Mouse (Mus musculus) adrenal gland, postnatal 25 days (tissue): ENCODE measurements around the gene Pagr1a. TPM values are rescaled to one million over a fixed set of nuclear protein-coding genes. Genes with fewer than 3 reads are reported as not detected.
A peak's percentile ranks its signal among the peaks of the same experiment; 100 is the strongest.

Source experiments
- DNase-seq: peaks from one replicate; pipeline ENCODE4 v3.0.0; 2021; ENCODE audit warnings: mixed read lengths
- total RNA-seq: library from RNA; stranded (reverse); gene quantifications from 2 replicates; pipeline ENCODE4 v1.2.3, GENCODE M21; 2021

The Pagr1a gene
- total RNA-seq, 1 experiment from 2014 or later: 13.4 TPM

DNA sequence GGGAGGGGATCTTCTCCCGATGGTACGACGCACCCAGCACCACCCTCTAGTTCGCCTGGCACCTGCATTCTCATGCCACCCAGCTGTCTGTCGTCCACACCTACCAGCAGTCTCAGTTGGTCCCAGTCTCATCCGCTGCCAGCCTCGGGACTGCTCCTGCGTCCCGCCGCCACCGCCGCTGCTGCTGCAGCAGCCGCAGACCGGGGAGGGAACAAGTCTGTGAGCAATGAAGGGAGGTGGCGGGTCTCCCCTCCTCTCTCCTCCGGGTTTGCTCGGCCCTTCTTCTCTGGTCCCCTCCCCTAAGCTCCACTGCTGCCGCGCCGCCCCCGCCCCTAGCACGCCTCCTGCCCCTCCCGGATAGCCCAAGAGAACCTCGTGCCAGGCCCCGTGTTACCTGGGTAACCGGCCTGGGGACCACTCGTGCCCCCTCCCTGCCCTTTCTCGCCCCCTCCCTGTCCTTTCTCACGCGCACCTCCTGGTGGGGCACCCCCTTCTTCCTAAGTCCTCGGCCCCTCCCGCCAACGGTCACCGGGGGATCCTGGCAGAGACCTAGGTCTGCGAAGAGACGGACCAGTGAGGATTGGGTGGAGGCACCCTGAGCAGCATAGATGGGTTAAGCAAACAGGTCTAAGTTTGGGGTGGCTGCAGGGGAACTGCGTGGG lies 3.9 kb upstream of the Pagr1a start, which contains the start of the genes Gm42742 and Prrt2:
TSS of gene Gm42742 (minus strand) at position 197 of the 662 bp plus-strand sequence.
TSS of gene Prrt2 (minus strand) at position 311 of the 662 bp plus-strand sequence.
- peak; percentile 54 for DNase-seq

DNA sequence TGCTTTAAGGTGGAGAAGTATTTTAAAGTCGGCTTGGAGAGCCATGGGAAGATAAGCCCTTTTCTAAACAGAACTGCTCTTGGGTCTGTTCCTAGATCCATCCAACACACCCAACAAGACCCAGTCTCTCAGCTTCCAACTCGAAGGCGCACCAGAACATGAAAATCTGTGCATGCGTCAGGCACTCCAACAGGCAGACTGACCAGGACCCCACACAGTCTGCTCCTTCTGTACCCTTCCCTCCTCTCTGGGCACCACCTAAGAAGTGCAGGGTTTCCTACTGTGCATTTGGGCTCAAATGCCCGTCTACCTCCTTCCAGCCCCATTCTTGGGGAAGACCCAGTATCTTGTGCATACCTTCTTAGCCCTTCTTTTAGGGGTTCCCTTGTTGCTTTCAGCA lies 3.3 kb upstream of the Pagr1a start:
- no peak for DNase-seq

DNA sequence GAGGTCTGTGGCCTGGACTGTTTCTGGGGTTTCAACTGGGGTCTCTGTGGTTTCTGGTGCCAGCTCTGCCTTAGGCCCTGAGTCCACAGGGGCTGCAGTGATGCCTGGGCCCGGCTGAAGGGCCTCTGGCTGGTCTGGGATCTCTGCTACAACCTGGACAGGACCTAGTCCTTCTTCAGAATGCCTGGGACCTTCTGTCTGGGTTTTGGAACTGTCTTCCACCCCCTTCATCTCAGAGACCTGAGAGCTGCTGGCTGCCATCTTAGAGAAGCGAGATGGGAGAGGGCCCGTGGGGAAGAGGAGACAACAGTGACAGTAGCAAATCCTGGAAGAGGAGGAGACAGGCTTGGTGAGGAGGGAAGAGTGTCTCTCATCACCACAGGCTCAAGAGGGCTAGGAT lies 2.9 kb upstream of the Pagr1a start:
- no peak for DNase-seq

DNA sequence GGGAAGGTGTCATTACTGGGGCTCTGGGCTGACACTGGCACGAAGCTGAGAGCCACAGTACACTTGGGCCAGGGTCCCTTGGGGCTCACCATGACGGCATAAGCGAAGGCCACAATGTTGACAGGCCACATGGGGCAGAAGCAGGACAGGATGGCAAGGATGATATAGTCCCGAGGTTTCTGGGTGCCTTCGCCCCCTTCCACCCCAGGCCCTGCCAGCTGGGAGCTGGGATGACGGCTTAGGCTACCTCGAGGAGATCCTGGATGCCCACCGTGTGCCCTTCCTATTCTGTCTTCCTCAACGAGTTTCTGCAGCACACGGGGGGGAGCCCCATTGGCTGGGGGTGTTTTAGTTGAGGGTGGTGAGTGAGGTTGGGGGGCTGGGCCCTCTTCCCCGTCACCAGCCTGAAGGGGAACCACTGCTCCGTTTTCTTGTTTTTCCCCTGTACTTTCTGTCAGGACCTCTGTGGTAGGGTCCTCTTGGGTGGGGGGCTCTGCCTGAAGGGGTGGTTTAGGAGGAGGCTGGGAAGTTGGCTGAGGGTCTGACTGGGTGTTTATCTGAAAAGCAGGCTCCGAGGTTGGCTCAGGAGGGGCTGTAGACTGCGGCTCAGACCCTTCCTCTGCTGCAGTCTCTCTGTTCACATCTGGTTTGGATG lies 2.3 kb upstream of the Pagr1a start:
- no peak for DNase-seq

DNA sequence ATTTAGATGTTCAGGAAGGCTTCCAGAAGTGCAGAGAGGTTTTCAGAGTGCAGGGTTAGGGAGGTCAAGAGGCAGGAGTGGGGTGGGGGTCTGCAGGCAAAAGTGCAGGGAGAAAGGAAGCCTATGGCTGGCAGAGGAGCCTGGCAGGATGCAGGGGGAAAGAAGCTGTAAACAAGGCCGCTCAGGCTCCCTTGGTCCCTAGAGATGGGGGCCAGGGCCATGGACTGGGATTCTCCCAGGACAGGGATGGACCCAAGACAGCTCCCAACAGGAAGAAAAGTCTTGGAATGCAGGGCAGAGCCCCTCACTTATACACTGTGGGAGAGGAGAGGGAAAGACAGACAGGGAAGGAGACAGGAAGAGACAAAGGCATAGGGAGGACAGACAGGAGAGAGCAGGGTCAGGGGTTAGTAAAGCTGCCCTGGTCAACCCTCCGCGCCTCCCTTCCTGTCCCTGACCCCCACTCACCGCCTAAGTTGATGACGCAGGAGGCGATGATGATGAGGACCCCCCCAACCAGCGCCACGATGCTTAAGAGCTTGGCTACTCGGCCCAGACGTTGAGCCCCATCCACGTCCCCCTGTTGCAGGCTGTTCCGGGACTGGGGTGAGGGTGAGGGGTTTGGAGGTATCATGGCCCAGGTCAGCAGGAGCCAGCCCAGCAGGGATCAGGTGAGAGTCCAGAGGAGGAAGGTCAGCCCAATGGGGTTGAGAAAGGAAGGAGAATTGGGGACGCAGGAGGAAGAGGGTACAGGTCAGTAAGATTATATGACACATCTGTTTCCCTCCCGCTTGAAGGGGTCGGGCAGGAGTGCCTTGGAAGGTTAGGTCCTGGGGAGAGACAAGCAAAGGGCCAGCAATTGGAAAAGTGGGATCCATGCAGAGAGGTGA lies 1.5 kb upstream of the Pagr1a start:
- DNase-seq: no peak

DNA sequence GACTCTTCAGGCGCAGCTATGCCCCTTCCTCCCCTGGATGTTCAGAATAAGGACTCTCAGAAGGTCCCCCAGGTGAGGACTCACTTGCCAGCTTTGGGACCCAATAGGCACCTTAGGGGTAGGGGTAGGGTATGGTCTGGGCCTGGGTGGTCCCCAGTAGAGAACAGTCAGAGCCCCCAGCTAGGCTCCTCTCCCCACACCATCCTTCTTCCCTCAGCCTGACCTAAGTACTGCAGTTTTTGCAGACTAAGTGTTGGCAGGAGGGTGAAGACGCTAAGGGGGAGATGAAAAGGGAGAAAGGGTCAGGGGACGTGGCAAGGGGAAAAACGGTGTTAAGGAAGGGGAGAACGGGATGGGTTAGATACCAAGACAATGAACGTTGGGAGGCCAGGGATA lies 796 bp upstream of the Pagr1a start:
- DNase-seq: no peak

DNA sequence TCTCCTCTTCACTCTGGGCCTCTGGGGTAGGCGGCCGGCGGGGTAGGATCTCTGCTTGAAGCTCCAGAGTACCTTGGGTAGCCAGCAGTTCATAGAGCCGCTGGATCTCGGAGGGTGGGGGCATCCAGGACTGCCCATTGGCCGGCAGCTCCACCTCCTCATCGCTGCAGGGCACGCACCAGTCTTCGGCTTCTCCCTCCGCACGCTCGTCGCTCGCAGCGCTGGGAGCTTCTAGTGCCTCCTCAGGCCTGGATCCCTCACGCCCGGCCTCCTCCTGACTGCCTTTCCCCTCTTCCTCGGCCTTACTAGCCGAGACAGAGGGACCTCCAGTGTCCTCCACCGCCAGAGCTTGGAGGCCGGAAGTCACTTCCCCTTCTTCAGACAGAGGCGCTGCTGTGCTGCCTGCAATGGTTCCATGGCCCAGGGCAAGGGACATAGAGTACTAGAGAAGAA lies 640 bp downstream of the Pagr1a start:
- DNase-seq: peak; percentile 68

DNA sequence TGATC lies 869 bp downstream of the Pagr1a start, which contains the start of gene Pagr1b:
TSS of gene Pagr1b (minus strand) at position 4 of the 5 bp plus-strand sequence.
- DNase-seq: no peak

DNA sequence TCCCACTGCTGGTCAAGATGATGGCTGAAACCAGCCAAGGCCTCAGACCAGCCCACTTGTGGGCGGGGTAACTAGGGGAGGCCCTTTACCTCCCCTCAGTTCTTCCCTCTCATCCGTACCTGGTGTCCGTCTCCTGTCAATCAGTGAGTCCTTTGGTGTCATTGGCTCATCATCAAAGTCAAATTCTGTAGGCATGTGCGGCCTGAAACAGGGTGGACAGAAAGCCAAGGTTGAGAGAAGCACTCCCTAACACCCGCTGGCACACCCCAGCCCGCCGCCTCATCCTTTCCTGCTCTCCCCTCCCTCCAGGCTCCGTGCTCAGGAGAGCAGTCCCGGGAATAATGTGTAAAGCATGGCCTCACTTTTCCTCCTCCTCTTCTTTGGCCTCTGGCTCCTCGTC lies 1.1 kb downstream of the Pagr1a start:
- DNase-seq: peak; percentile 50

DNA sequence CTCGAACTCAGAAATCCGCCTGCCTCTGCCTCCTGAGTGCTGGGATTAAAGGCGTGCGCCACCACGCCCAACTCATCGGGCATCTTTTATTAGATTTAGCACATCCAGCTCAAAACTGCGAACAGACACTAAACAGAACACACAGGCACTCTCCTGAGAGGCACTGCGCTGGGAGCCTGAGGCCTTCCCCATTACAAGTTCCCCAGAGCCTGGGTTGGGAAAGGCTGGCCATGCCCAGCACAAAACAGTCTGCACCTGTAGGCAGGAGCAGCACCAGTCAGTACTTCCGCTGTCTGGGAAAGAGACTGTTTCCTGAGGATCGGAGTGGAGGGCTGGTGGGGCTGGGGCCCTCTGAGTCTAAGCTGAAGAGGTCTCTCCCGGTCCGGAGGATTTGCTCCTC lies 2.2 kb downstream of the Pagr1a start:
- no peak for DNase-seq

DNA sequence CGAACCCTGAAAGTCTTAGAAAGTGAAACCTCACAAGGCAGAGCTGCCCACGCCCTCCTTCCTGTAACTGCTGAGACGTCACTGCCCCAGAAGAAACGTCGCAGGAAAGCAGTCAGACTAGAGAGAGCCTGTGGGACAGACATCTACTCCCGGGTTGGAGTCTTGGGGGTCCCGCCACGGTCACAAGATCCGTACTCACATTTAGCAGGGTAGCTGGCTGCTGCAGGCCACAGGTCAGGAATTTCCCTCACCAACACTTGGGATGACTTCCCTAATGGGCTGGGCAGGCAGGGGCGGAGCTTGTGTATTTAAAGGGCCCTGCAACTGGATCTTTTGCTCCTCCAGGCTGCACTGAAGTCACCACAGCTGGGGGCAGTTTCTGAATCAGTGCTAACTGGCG lies 2.8 kb downstream of the Pagr1a start, which contains the start of gene Mvp:
TSS of gene Mvp (minus strand) at position 302 of the 400 bp plus-strand sequence.
- peak; percentile 67 for DNase-seq

DNA sequence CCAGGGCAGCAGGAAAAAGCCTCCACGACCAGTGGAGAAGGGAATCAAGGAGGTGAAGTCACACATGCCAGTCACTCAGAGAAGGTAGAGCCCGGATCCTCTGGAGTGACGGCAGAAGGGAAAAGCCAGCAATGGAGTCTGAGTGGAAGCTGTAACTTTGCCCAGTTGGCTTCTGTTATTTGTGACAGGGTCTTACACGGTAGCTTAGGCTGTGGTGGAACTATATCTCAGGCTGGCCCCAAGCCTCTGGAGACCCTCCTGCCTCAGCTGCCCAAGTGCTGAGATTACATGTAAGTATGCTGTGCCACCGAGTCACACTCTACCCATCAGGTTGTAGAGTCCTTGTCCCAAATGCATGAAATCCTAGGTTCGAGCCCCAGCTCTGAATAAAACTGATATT lies 3.8 kb downstream of the Pagr1a start:
- DNase-seq: no peak

DNA sequence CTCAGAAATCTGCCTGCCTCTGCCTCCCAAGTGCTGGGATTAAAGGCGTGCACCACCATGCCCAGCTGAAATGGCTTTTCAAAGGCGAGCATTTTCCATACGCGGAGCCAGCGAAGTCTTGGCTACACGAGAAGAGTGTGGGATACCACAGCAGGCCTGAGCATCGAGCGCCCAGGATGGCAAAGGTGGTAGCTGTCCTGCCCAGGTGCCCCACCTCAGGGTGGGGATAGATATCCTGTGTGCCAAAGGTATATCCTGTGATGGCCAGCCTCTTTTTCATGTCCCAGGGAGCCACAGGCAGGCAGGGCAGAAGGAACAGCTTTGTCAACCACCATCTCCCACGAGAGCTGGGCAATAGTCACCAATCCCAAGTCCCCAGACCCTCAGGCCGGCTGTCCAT lies 4.3 kb downstream of the Pagr1a start:
- DNase-seq: no peak

DNA sequence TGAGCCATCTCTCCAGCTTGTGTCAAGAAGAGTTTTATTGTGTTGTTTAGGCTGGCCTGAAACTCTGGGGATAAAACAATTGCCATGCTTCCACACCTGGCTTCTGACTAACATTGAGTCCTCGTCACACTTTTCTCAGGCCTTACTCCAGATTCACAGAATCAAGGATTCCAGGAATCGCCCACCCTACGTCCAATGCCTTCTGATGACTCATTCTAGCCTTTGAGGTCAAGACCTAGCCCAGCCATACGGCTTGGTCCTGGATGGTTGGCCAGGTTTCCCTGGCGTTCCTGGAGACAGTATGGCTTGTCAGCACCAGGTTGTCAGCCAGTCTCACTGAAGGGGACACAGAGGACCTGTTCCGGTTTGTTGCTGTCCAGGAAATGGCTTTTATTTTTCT lies 4.8 kb downstream of the Pagr1a start:
- no peak for DNase-seq

DNA sequence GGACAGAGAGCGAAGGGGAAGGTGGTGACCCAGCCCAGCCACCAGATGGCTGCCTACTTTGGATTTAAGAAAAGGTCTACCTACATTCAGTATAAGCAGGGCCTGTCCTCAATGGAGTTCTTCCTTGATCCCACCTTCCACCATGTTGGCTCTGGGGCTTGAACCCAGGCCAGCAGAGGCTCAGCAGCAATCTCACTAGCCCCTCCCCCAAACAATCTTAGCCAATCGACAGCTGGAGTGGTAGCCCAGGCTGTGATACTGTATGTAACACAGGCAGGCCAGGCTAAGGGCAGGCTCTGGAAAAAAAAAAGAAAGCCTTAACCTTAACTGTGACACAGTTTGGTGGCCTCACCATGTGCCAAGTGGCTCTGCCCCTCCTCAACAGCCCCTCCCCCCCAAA lies 5.4 kb downstream of the Pagr1a start:
- no peak for DNase-seq

DNA sequence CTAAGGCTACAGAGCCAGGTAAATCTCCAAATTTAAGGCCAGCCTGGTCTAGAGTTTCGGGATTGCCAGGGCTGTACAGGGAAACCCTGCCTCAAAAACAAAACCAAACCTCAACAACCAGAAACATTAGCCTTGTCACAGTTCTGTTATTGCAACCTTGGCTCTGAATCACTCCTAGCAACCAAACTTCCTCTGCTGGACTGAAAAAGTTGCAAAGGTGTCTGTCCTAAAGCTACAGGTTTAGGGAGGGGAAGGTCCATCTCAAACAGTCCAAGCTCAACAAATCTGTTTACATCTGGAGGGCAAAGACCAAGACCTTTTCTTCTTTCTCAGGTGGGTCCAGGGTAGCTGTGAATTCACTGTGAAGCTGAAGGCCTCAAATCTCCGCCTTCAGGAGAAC lies 6.1 kb downstream of the Pagr1a start:
- DNase-seq: no peak

DNA sequence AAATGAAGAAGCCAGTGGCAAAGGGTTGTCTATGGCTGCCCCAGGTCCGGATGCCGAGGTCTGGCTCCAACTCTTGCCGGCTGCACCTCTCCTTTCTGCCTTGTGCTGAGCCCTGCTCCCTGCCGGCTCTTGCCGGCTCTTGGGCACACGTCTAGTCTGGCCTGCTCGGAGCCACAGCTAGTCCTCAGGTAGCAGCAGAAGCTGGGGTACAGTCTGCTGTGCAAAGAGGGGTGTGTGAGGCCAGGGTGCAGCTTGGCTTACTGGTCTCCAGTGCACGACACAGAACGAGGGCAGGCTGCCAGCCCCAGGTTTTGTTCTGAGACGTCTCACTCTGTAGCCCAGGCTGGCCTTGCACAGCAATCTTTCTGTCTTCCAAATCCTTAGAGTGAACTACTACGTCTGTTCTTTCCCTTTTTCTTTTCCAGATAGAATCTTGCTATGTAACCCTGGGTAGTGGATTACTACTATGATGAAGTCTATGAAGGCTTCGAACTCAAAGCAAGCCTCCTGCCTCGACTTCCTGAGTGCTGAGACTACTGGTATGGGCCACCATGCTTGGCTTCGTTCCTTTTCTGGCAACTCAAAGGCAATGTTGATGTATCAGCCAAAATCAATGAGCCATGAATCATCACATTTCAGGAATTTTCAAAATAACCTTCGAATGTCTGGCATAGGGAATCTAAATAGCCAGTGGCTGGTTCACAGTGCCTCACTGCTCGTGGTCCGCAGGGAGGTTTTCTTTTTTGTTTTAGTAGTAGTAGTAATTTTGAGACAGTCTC lies 7.7 kb downstream of the Pagr1a start:
- no peak for DNase-seq

DNA sequence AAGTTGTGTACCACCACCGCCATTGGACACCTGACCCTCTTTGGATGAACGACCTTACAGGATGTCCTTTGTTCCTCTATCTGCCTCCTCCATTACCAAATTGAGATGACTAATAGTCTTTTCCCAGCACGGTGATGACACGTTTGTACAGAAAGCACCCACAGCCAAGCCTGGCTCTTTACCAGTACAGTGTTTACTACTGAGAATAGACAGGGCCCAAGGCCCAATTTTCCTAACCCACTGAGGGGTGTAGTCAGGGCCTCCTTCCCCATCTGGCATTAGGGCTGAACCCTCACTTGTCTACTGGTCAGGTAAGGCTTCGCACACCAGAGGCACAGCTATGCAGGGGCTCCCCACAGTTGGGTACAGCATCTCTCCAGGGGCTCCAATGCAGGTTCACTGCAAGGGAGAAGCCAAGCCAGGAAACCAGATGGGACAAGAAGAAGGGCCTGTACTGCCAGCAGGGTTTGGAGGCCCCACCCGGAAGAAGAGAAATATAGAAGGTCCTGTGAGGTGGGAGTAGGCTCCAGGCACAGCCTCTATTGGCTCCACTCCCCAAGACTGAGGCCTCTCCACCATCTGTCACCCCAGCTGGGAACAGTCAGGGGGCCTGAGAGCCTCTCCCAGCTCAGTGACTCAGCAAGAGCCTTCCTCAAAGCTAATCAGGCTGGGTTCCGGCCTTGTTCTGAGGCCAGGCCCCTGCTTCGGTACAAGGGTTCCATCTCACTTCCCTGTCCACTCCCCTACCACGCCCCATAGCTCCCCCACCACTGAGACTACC lies 8.7 kb downstream of the Pagr1a start:
- DNase-seq: peak; percentile 58

DNA sequence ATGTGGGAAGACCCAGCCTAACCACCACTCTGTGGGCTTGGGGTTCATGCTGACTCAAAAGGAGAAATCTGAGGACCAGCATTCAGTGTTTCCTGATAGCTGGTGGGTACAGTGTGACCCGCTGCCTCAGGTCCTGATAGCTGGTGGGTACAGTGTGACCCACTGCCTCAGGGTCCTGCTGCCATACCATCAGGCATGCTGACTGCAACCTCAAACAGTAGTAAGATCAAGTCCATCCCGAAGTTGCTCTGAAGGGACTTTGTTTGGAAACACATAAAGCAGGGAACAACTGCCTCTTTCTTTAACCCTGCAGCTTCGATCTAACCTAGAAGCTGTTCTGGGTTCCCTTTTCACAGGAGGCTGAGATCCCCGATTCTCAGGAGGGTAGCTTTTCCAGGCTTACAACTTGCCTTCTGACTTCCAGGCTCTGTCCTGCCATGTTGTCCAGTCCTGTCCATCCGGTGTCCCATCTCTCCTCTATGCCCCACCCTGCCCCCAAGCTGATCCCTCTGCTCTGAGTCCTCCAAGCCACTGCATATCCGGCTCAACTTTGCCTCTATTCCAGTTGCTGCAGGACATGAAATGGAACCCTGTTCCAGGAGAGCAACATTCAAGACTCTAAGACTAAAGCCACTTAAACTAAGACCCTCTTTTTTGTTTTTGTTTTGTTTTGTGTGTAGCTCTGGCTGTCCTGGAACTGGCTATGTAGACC lies 9.7 kb downstream of the Pagr1a start:
- DNase-seq: no peak

DNA sequence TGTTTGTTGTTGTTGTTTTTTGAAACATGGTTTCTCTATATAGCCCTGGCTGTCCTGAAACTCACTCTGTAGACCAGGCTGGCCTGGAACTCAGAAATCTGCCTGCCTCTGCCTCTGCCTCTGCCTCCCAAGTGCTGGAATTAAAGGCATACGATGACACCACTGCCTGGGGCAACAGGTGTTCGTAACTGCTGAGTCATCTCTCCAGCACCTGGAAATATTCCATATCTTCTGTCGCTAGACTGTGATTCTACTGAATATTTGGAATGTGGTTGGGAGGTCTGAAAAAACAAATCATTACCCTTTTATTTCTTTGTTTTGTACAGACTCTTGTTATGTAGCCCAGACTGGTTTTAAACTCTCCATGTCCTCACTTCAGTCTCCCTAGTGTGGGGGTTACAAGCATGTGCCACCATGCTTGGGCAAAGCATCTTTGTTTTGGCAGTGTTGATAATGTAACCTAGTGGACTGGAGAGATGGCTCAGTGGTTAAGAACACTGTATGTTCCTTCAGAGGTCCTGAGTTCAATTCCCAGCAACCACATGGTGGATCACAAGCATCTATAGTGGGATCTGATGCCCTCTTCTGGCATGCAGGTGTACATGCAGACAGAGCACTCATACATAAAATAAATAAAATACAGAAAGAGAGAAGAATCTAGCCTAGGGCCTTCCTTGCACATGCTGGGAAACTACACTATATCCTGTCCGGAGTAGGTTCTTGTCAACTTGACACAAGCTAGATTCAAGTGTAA lies 12.9 kb downstream of the Pagr1a start:
- no peak for DNase-seq

DNA sequence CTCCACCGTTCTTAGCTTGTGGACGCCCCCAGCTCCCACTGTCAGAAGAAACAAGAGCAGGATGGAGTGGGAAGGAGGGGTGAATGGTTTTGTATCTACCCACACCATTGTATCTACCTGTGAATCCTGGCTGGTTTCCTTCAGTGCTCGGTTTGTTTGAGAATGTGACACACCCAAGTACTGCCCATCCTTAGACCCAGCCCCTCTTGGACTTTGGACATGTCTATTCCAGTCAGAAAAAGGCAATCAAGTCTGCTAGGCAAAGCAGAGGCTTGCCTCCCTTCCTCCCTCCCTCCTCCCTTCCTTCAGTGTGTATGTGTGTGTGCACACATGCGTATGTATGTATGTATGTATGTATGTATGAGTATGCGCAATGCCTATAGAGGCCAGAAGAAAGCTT lies 13.5 kb downstream of the Pagr1a start:
- DNase-seq: no peak
